Mouse (Mus musculus) testis, adult 2 months (tissue): ENCODE measurements around the gene Slc25a21.

Source experiments
- CTCF ChIP-seq: fragments of 200-500 bp; IDR thresholded peaks from 2 replicates; pipeline ENCODE4 v1.5.1; 2012; ENCODE audit warnings: low read depth, mild to moderate bottlenecking, inconsistent platforms, low read length, moderate library complexity; ENCODE audit not compliant: control insufficient read depth, insufficient read depth, insufficient replicate concordance
- POLR2A ChIP-seq: fragments of 200-500 bp; IDR thresholded peaks from 2 replicates; pipeline ENCODE4 v1.6.1; 2012; ENCODE audit warnings: low read depth, mild to moderate bottlenecking, inconsistent platforms, low read length, moderate library complexity; ENCODE audit not compliant: control insufficient read depth

- TF ChIP-seq POLR2A (no peak), CTCF (no peak)
Observed at GRCm38 (mm10) chr12:56670795-56671194, 526.5 kb downstream of the Slc25a21 start.
